Mouse (Mus musculus): ENCODE measurements around the gene Slc9a9. TPM values are rescaled to one million over a fixed set of nuclear protein-coding genes. Genes with fewer than 3 reads are reported as not detected.

Slc9a9 gene
- polyA plus RNA-seq, 1 experiment from 2014 or later: 246 TPM

DNA sequence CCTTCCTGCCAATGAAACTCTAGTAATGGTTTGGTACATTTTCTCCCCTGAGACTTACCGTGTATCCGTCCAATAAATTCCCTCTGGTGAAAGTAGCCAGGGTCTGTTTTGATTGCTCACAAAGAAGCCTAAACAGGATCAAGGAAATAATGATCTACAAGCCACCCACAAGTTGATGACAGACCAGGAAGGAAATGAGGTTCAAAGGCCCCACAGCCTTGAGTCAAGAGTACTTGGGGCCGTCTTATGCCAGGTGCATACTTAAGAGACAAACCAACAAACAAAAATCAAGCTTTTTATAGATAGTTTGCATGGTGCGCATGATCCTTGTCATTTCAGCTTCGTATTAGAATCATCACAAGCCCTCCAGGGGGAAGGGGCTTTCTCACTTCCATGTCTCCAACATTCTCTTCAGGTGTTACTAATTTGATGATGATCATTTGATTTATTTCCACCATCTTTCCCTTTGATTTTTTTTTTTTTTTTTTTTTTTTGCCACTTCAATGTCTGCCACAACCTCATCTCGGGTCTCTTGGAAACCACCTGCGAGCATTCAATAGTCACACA lies 275.9 kb downstream of the Slc9a9 start:
- H3K36me3 ChIP-seq (ENCODE audit: inconsistent target): 0 out of 2 replicates have a peak, but pooled peaks cover 8% of the 10 kb centered on the region
- no peak overlapping the region for H3K4me3 ChIP-seq (ENCODE audit: inconsistent target)
- H3K79me2 ChIP-seq (ENCODE audit: inconsistent target): no peaks in the 10 kb centered on the region
- WGBS (ENCODE audit: missing documents): 89% methylated on average over 7 of the region's 7 CpGs
- no peak overlapping the region for H3K27ac ChIP-seq

GRCm38 (mm10) chr9:94947246-94947645 lies 277.5 kb downstream of the Slc9a9 start:
- no peaks in the 10 kb centered on the region for H3K79me2 ChIP-seq (ENCODE audit: inconsistent target)
- 53% methylated on average over 7 of the region's 7 CpGs for WGBS (ENCODE audit: missing documents)
- no peak overlapping the region for H3K27ac ChIP-seq
- no peaks in the 10 kb centered on the region for H3K36me3 ChIP-seq (ENCODE audit: inconsistent target)
- H3K4me3 ChIP-seq (ENCODE audit: inconsistent target): no peak overlapping the region

DNA sequence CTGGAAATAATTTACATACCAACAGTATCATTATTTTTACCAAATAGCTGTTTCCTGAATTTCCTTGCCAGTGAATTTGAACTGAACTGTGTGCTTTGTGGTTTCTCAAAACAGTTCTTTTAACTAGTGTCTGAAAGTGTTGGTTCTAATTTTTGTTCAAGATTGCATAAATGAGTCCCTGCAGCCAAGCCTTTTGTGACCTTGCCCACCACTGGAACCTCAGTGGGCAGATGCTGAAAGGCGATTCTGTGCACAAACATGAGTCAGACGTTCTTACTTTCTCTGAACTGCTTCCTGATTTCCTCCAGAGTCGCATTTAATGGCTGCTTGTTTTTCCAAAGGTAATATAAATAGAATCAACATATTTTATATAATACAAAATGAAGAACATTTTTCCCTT lies 281.0 kb downstream of the Slc9a9 start:
- Histone ChIP-seq H3K4me3 (ENCODE audit: inconsistent target) (no peak overlapping the region), H3K36me3 (ENCODE audit: inconsistent target) (no peaks in the 10 kb centered on the region), H3K79me2 (ENCODE audit: inconsistent target) (no peaks in the 10 kb centered on the region), H3K27ac (no peak overlapping the region)
- WGBS (ENCODE audit: missing documents): 6% methylated on average over 3 of the region's 3 CpGs

DNA sequence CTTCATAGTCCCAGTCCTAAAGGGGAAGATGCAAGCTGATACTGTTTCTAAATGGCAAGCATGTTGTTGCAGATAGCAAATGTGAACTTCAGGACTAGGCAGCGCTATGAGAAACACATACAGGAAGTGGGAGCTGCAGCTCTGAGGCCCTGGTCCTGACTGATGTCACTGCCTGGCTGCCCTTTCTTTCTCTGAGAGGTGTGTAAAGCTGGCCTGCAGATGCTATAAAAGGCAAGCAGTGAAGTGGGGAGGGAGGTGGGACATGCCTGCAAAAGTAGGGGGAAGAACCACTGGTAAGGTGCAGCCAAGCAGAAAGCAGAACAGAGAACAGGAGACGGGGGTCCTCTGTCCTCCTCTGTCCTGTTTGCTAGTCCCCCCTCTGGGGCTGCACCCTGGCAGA lies 285.9 kb downstream of the Slc9a9 start:
- Histone ChIP-seq H3K27ac (no peak overlapping the region), H3K4me3 (ENCODE audit: inconsistent target) (no peak overlapping the region), H3K79me2 (ENCODE audit: inconsistent target) (no peaks in the 10 kb centered on the region), H3K36me3 (ENCODE audit: inconsistent target) (peaks cover 13% of the 10 kb centered on the region)
- 25% methylated on average over 2 of the region's 2 CpGs for WGBS (ENCODE audit: missing documents)

- Histone ChIP-seq H3K36me3 (ENCODE audit: inconsistent target) (peaks cover 36% of the 10 kb centered on the region), H3K4me3 (ENCODE audit: inconsistent target) (no peak overlapping the region), H3K79me2 (ENCODE audit: inconsistent target) (no peaks in the 10 kb centered on the region), H3K27ac (no peak overlapping the region)
- 69% methylated on average over 2 of the region's 2 CpGs for WGBS (ENCODE audit: missing documents)
These were observed 288.7 kb downstream of the Slc9a9 start for GRCm38 (mm10) chr9:94958382-94958781.

- Histone ChIP-seq H3K4me3 (ENCODE audit: inconsistent target) (no peak overlapping the region), H3K79me2 (ENCODE audit: inconsistent target) (no peaks in the 10 kb centered on the region), H3K27ac (no peak overlapping the region), H3K36me3 (ENCODE audit: inconsistent target) (peaks cover 12% of the 10 kb centered on the region)
- WGBS (ENCODE audit: missing documents): 98% methylated on average over 5 of the region's 5 CpGs
These were observed 298.9 kb downstream of the Slc9a9 start for GRCm38 (mm10) chr9:94968596-94969120.

- 91% methylated on average over 1 of the region's 1 CpGs for WGBS (ENCODE audit: missing documents)
- Histone ChIP-seq H3K27ac (no peak overlapping the region), H3K4me3 (ENCODE audit: inconsistent target) (no peak overlapping the region), H3K36me3 (ENCODE audit: inconsistent target) (peaks cover 7% of the 10 kb centered on the region), H3K79me2 (ENCODE audit: inconsistent target) (no peaks in the 10 kb centered on the region)
These were observed 299.4 kb downstream of the Slc9a9 start for GRCm38 (mm10) chr9:94969131-94969530.

GRCm38 (mm10) chr9:94972021-94972420 lies 302.3 kb downstream of the Slc9a9 start:
- no peak overlapping the region for H3K4me3 ChIP-seq (ENCODE audit: inconsistent target)
- no peaks in the 10 kb centered on the region for H3K79me2 ChIP-seq (ENCODE audit: inconsistent target)
- WGBS (ENCODE audit: missing documents): 100% methylated on average over 2 of the region's 2 CpGs
- no peak overlapping the region for H3K27ac ChIP-seq
- H3K36me3 ChIP-seq (ENCODE audit: inconsistent target): peaks cover 11% of the 10 kb centered on the region; the same call in 1 of the 2 replicates

GRCm38 (mm10) chr9:94972693-94973092 lies 303.0 kb downstream of the Slc9a9 start:
- H3K4me3 ChIP-seq (ENCODE audit: inconsistent target): no peak overlapping the region
- no peaks in the 10 kb centered on the region for H3K79me2 ChIP-seq (ENCODE audit: inconsistent target)
- 96% methylated on average over 2 of the region's 2 CpGs for WGBS (ENCODE audit: missing documents)
- H3K36me3 ChIP-seq (ENCODE audit: inconsistent target): peaks cover 11% of the 10 kb centered on the region; the same call in 1 of the 2 replicates
- no peak overlapping the region for H3K27ac ChIP-seq

DNA sequence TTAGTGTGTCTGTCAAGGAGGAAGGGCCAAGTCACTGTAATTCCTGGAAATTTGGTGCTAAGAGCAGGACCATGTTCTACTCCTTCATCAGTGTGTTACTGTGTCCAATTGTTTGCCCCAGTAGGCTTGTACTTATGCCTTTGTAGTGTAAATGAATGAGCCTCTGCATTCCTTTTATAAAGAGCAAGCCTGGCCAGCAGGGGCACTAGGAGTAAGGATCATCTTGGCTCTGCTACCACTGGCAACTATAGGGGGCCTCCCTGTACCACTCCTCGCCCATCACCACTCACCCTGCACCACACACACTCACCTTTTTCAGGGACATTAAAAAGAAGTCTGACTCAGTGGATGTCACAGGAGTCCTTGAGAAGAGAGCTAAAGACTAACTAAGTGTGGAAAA lies 306.5 kb downstream of the Slc9a9 start:
- H3K4me3 ChIP-seq (ENCODE audit: inconsistent target): no peak overlapping the region
- peaks cover 11% of the 10 kb centered on the region; the same call in 1 of the 2 replicates for H3K36me3 ChIP-seq (ENCODE audit: inconsistent target)
- H3K79me2 ChIP-seq (ENCODE audit: inconsistent target): no peaks in the 10 kb centered on the region
- WGBS (ENCODE audit: missing documents): 67% methylated on average over 1 of the region's 1 CpGs
- H3K27ac ChIP-seq: no peak overlapping the region

- no peaks in the 10 kb centered on the region for H3K79me2 ChIP-seq (ENCODE audit: inconsistent target)
- no peak overlapping the region for H3K27ac ChIP-seq
- H3K4me3 ChIP-seq (ENCODE audit: inconsistent target): no peak overlapping the region
- 10% methylated on average over 4 of the region's 4 CpGs for WGBS (ENCODE audit: missing documents)
- H3K36me3 ChIP-seq (ENCODE audit: inconsistent target): no peaks in the 10 kb centered on the region
These were observed 323.9 kb downstream of the Slc9a9 start for GRCm38 (mm10) chr9:94993575-94993974.

GRCm38 (mm10) chr9:95020136-95020706 lies 350.5 kb downstream of the Slc9a9 start:
- no peak overlapping the region for H3K4me3 ChIP-seq (ENCODE audit: inconsistent target)
- H3K36me3 ChIP-seq (ENCODE audit: inconsistent target): peaks cover 22% of the 10 kb centered on the region
- WGBS (ENCODE audit: missing documents): 95% methylated on average over 12 of the region's 12 CpGs
- H3K79me2 ChIP-seq (ENCODE audit: inconsistent target): no peaks in the 10 kb centered on the region
- no peak overlapping the region for H3K27ac ChIP-seq

- H3K36me3 ChIP-seq (ENCODE audit: inconsistent target): no peaks in the 10 kb centered on the region; the same call in 1 of the 2 replicates
- WGBS (ENCODE audit: missing documents): 95% methylated on average over 3 of the region's 3 CpGs
- H3K79me2 ChIP-seq (ENCODE audit: inconsistent target): no peaks in the 10 kb centered on the region
- H3K4me3 ChIP-seq (ENCODE audit: inconsistent target): no peak overlapping the region
- no peak overlapping the region for H3K27ac ChIP-seq
These were observed 364.6 kb downstream of the Slc9a9 start for GRCm38 (mm10) chr9:95034140-95034970.

DNA sequence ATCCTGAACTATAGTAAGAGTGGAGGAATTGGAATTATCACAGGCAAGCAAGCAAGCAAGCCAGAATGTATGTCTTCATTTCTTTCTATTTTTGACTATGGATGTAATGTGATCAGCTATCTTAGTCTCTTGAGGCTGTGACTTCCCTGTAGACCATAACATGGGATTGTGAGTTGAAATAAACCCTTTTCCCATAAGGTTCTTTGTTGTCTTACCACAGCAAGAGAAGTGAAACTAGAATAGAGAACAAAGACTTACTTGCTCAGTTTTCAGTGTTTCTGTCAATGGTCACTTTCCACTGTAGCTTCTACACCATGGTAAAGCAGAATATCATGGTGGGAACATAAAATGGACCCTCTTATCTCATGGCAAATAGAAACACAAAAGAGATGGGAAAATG lies 366.5 kb downstream of the Slc9a9 start:
- no peaks in the 10 kb centered on the region for H3K36me3 ChIP-seq (ENCODE audit: inconsistent target)
- no peak overlapping the region for H3K4me3 ChIP-seq (ENCODE audit: inconsistent target)
- H3K79me2 ChIP-seq (ENCODE audit: inconsistent target): no peaks in the 10 kb centered on the region
- 0 out of 2 replicates have a peak overlapping the region, but pooled peaks have one; percentile 12 for H3K27ac ChIP-seq

DNA sequence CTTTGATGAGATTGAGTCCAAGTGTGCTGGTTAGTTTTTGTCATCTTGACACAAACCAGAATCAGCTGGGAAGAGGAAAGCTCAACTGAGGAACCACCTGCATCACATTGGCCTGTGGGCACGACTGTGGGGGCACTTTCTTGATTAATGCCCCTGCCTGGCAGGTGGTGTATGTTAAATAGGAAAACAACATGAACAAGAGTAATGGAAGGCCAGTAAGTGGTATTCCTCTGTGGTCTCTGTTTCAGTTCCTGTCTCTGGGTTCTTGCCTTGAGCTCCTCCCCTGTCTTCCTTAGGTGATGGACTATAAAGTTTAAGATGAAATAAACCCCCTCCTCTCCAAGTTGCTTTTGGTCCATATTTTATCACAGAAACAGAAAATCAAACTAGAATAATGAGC lies 372.7 kb downstream of the Slc9a9 start:
- Histone ChIP-seq H3K4me3 (ENCODE audit: inconsistent target) (no peak overlapping the region), H3K79me2 (ENCODE audit: inconsistent target) (no peaks in the 10 kb centered on the region), H3K27ac (no peak overlapping the region), H3K36me3 (ENCODE audit: inconsistent target) (0 out of 2 replicates have a peak, but pooled peaks cover 7% of the 10 kb centered on the region)
- WGBS (ENCODE audit: missing documents): 8% methylated on average over 1 of the region's 1 CpGs
